Mouse (Mus musculus) testis, adult 2 months (tissue): Measurements from ENCODE around the gene Pkd1l2.

Experiments
- CTCF ChIP-seq: fragments of 200-500 bp; IDR thresholded peaks from 2 replicates; pipeline ENCODE4 v1.5.1; 2012; ENCODE audit warnings: low read depth, mild to moderate bottlenecking, inconsistent platforms, low read length, moderate library complexity; ENCODE audit not compliant: control insufficient read depth, insufficient read depth, insufficient replicate concordance
- POLR2A ChIP-seq: fragments of 200-500 bp; IDR thresholded peaks from 2 replicates; pipeline ENCODE4 v1.6.1; 2012; ENCODE audit warnings: low read depth, mild to moderate bottlenecking, inconsistent platforms, low read length, moderate library complexity; ENCODE audit not compliant: control insufficient read depth

- TF ChIP-seq CTCF (no peak), POLR2A (no peak)
Measured at GRCm38 (mm10) chr8:117059021-117059420, 23.2 kb downstream of the Pkd1l2 start.
